Mouse (Mus musculus) gonadal fat pad, adult 2 months (tissue): ENCODE measurements around the gene Gm3336. TPM values are rescaled to one million over a fixed set of nuclear protein-coding genes. Genes with fewer than 3 reads are reported as not detected.

ENCODE experiments used
- DNase-seq: peaks from one replicate; pipeline ENCODE4 v3.0.0-alpha.2; 2012; ENCODE audit warnings: low read depth
- polyA plus RNA-seq: library from polyadenylated mRNA; depleted of rRNA; stranded (reverse); fragments of >200 nt; gene quantifications from 2 replicates; pipeline ENCODE4 v1.2.3, GENCODE M21; 2012; rRNA removed

Gm3336 gene
- polyA plus RNA-seq, 1 experiment, result 0.35 TPM

- DNase-seq, result no peak
Measured at GRCm38 (mm10) chr8:70763354-70763753, 45.0 kb downstream of the Gm3336 start.

GRCm38 (mm10) chr8:70764026-70764425 lies 45.7 kb downstream of the Gm3336 start:
- DNase-seq, result no peak

GRCm38 (mm10) chr8:70764676-70765075 lies 46.3 kb downstream of the Gm3336 start:
- no peak for DNase-seq

DNA sequence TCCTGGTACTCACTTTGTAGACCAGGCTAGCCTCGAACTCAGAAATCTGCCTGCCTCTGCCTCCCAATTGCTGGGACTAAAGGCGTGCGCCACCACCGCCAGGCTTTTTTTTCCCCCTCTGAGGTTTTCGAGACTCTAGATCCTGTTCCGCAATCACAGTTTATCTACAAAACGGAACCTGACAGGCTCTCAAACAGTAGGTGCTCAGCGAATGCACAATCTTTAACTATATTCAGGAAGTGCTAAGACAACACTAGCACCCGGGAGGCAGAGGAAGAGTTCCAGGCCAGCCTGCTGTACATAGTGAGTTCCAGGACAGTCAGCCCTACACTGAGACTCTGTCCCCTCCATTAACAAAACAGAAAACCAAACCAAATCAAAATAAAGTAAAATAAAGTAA lies 47.0 kb downstream of the Gm3336 start:
- no peak for DNase-seq

DNA sequence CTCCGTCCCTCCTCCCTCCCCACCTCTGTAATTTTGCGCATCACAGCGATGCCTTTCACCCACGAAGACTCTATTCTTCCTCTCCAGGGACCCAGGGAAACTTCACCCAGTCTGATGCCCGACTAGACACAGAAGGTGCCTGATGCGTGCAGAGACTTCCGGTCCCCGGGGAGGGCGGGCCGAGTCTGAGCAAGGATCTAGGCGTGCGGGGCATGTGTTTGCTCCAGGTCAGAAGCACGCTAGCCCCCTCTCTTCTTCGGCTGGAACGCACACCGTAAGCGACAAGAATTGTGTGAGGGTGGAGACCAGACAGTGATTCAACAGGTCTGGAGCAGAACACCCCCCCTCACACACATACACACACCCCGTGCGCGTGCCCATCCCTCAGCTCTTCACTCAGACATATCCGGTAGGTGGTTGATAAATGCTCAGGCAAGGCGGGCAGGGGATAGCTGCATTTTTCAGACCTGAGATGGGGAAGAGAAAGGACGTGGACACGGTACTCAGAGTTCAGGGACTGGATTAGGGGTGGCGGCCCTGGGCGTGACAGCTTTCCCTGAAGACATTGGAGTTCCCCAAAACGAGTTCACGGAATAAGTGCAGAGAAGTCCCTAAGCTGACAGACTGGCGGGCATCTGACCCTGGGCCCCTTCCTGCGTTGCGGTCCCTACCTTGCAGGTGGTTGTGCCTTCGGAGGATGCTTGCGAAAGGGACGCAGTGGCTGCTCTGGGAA lies 47.7 kb downstream of the Gm3336 start:
- DNase-seq, result no peak

DNA sequence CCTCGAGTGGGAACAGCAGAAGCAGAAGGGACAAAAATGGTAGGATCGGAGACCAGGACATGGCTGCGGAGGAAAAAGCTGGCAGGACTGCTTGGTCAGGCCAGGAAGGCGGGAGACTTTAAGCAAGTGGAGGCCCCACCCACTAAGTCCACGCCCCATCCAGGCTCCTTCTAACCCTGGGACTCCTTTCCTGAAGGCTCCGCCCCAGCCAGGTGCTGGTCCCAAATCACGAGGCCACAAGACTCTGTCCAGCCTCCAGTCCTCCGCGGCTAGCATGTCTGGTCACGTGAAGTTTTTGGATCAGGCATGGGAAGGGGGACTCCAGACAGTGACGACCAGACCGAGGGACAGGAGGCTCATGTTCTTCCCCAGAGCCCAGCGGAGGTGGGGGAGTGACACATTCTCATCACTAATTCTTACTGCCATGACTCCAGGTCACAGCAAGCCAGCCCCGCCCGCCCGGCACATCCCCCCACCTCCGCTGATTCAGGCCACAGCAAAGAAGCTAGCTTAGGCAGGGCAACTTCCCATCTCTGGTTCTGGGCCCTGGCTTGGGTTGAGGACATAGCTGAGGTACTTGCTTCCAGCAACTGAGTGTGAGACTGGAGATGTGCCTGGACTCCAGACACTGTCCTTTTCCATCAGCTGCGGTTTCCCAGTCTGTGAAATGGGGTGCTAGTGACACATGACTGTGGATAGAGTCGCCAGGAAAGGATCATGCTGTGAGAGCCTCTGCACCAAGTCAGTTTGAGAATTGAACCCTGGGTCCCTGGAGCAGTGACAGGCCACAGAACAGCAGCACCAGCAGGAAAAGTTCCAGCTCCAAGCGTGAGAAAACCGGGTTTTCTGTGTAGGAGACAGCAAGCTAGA lies 48.5 kb downstream of the Gm3336 start:
- no peak for DNase-seq

DNA sequence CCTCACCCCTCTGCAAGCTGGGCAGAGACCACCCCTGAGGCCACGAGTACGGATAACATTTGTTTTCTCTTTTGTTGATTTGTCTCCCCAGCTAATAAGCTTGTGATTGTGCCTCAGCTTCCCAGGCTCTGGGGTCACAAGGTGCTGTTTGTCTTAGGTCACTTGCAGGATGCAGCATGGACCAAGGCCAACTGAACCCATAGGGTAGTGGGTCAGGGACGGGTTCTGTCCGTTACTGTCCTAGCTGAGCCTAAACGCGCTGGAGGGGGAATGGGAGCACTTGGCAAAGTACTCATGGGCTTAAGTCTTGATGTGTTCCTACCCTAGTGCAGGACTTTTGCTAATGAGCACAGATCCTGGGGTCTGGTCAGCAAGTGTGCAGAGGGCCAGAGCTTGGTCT lies 49.2 kb downstream of the Gm3336 start:
- DNase-seq, result no peak

GRCm38 (mm10) chr8:70768231-70768776 lies 50.0 kb downstream of the Gm3336 start:
- DNase-seq, result no peak

GRCm38 (mm10) chr8:70768956-70769355 lies 50.6 kb downstream of the Gm3336 start:
- DNase-seq, result no peak

DNA sequence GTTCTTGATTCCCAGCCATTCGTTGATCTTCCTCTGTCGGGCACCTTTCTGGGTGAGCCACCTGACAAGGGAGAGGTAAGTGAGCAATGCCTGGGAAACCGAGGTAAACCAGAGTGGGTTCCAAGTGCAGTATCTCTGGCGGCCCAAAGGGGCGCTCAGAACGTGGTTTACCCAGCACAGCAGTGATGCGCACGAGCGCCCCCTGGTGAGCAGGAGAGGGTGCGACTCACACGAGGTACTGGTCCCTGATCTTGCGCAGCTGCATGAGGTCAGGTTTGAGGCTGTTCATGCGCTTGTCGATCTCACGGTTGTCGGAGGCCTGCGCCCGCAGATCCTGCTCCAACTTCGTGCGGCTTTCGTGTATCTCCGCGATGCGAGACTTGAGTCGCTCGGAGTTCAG lies 51.0 kb downstream of the Gm3336 start:
- no peak for DNase-seq

DNA sequence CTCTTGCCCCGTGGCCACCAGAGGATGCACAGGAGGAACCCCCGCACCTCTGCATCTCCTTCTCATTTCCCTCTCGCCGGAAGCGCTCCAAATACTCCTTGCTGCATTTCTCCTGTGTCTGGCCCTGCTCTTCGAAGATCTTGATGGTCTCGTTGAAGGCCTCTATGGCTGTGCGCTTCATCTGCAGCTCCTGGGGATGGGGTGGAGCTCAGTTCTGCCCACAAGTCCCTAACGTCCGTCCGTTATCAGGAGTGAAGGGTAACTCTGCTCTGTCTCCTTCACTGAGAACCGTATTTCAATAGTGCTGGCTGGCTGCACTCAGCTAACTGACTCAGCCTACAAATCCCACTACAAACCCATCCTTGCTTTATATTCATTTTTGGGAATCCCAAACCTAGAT lies 51.5 kb downstream of the Gm3336 start:
- no peak for DNase-seq

DNA sequence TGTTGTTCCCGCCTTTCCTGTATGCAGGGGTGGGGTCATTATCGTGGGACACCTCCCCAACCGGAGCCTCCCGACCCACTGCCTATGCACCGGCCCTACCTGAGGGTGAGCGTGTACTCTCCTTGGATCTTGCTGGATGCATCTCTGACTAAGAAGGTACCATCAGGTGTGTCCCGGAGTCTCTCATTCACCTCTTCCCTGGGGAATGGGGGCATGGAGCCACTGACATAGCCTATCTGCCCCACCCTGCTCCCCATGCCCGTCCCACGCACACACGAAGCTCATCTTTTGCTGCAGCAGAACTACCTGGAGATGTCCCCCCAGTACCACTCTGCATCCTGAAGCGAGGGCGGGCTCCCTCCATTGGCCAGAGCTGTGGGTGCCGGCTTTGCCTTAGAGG lies 52.4 kb downstream of the Gm3336 start:
- DNase-seq, result no peak

- no peak for DNase-seq
Measured at GRCm38 (mm10) chr8:70771217-70771616, 52.9 kb downstream of the Gm3336 start.

DNA sequence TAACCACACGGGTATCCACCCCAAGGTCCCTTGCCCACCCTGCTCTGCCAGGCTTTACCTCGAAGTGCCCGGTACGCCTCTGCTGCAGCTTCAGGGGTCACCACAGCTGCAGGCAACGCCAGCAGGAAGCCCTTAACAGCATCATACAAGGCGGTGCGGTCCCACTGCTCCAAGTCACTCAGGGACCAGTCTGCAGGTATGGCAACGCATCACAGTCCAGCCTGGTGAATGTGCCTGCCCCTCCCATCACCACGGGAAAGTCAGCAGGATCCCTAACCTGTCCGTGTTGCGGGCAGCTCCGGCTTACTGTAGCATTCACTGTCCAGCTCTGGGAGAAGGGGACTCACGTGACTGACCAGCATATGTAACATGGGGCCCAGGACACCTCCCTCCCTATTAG lies 53.7 kb downstream of the Gm3336 start:
- no peak for DNase-seq

Other genes with a start within 250 kb of the Gm3336 start
- gene Klhl26, start 241.6 kb upstream of the Gm3336 start, polyA plus RNA-seq, result 48.4 and 50.6 TPM in 2 replicates
- gene Tmem59l, start 231.2 kb upstream of the Gm3336 start, polyA plus RNA-seq, result 0.35 and 0.53 TPM in 2 replicates
- gene Crlf1, start 225.4 kb upstream of the Gm3336 start, polyA plus RNA-seq, result 5.5 and 6.9 TPM in 2 replicates
- gene Rex1bd, start 211.8 kb upstream of the Gm3336 start, polyA plus RNA-seq, result 202 and 238 TPM in 2 replicates
- 662 and 697 TPM in 2 replicates for gene Uba52, start 207.7 kb upstream of the Gm3336 start, polyA plus RNA-seq
- 399 and 446 TPM in 2 replicates for gene Fkbp8, start 190.8 kb upstream of the Gm3336 start, polyA plus RNA-seq
- gene Kxd1, start 190.6 kb upstream of the Gm3336 start, polyA plus RNA-seq, result 92.8 and 107 TPM in 2 replicates
- 18.4 and 23.9 TPM in 2 replicates for gene Ell, start 179.1 kb upstream of the Gm3336 start, polyA plus RNA-seq
- 575 and 782 TPM in 2 replicates for gene Isyna1, start 124.2 kb upstream of the Gm3336 start, polyA plus RNA-seq
- gene Ssbp4, start 109.7 kb upstream of the Gm3336 start, polyA plus RNA-seq, result 188 and 229 TPM in 2 replicates
- 8.4 and 9.6 TPM in 2 replicates for gene Lrrc25, start 102.4 kb upstream of the Gm3336 start, polyA plus RNA-seq
- 4.5 and 5.5 TPM in 2 replicates for gene Gdf15, start 86.1 kb upstream of the Gm3336 start, polyA plus RNA-seq
- gene Pgpep1, start 58.2 kb upstream of the Gm3336 start, polyA plus RNA-seq, result 69.8 and 71.9 TPM in 2 replicates
- 90.7 and 91.6 TPM in 2 replicates for gene Lsm4, start 45.3 kb upstream of the Gm3336 start, polyA plus RNA-seq
- gene Jund, start 19.6 kb upstream of the Gm3336 start, polyA plus RNA-seq, result 170 and 254 TPM in 2 replicates
- gene Iqcn, start 15.1 kb upstream of the Gm3336 start, polyA plus RNA-seq, result 0.55 and 1.0 TPM in 2 replicates
- 9.4 and 9.9 TPM in 2 replicates for gene Pde4c, start 5.2 kb downstream of the Gm3336 start, polyA plus RNA-seq
- 55.5 and 56.3 TPM in 2 replicates for gene Rab3a, start 36.1 kb downstream of the Gm3336 start, polyA plus RNA-seq
- gene Mpv17l2, start 42.4 kb downstream of the Gm3336 start, polyA plus RNA-seq, result 127 and 143 TPM in 2 replicates
- gene Pik3r2, start 58.2 kb downstream of the Gm3336 start, polyA plus RNA-seq, result 92.1 and 92.3 TPM in 2 replicates
- 56.6 and 85.2 TPM in 2 replicates for gene Mast3, start 86.5 kb downstream of the Gm3336 start, polyA plus RNA-seq
- gene Il12rb1, start 89.9 kb downstream of the Gm3336 start, polyA plus RNA-seq, result 1.1 and 1.3 TPM in 2 replicates
- gene Arrdc2, start 121.2 kb downstream of the Gm3336 start, polyA plus RNA-seq, result 134 and 150 TPM in 2 replicates
- gene Kcnn1, start 144.7 kb downstream of the Gm3336 start, polyA plus RNA-seq, result 4.3 and 5.6 TPM in 2 replicates
- gene Ccdc124, start 155.4 kb downstream of the Gm3336 start, polyA plus RNA-seq, result 38.1 and 44.2 TPM in 2 replicates
- gene Slc5a5, start 174.2 kb downstream of the Gm3336 start, polyA plus RNA-seq, result 0.46 and 0.69 TPM in 2 replicates
- 3,173 and 3,579 TPM in 2 replicates for gene Rpl18a, start 178.9 kb downstream of the Gm3336 start, polyA plus RNA-seq
- 27.7 and 32.4 TPM in 2 replicates for gene Map1s, start 187.4 kb downstream of the Gm3336 start, polyA plus RNA-seq